Mouse (Mus musculus) erythroblast, embryonic 14.5 days (primary cell): Measurements from ENCODE around the gene Zswim9.

Experiments used
- GATA1 ChIP-seq: IDR thresholded peaks from 2 replicates; pipeline ENCODE4 v1.6.1; 2012; ENCODE audit warnings: low read length, inconsistent platforms, mixed read lengths
- TAL1 ChIP-seq: IDR thresholded peaks from 3 replicates; pipeline ENCODE4 v1.6.1; 2012; ENCODE audit warnings: low read length, inconsistent platforms, mixed read lengths

DNA sequence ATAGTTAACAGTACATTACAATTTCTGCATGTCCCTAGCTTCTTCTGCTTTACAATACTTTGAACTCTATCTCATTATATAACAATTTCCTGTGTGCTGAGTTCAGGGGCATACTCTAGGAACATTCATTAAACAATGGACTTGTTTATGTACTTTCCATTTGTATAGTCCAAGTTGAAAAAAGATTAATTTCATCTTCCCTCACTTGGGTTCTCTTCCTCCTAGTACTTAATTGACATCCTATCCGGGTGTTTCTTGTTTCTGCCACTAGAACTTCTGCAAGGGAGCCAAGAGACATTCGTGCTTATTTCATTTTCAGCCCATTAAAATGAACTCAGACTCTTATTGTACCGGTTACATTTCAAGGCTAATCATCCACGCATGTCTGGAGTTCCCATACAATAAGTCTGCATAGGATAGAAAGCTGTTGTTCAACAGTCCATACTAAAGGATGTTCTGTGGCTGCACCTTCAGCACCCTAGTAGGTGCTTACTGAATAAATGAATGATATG is 9.7 kb downstream of the Zswim9 start:
- no peak for TF ChIP-seq TAL1
- TF ChIP-seq GATA1, result no peak
